Mouse (Mus musculus): ENCODE measurements at regions not wholly inside any gene's neighbourhood (a gene's known extent, or its start where the extent isn't known, plus 50 kb on each side); places are given as distances from the start of the nearest gene placed in this dataset.
A peak's percentile ranks its signal among the peaks of the same experiment; 100 is the strongest.

DNA sequence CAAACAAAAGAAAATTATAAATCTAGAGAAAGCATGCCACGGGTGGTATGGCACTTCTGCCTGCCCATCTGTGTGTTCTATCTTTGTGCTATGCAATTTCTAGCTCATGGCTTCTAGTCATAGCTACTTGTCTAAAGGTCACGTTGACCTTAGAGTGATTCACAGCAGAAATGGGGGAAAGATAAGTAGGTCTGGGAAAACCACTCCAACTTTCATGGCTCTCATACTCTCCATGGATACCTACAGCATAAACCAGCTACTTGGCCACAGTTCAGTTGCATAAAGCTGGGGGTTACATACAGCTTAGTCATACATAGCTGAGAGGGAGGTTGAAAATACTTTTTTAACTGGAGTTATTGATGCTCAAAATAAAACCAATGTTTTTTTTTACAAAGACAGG is 100.6 kb upstream of the Trpc6 start:
- no peak for DNase-seq

DNA sequence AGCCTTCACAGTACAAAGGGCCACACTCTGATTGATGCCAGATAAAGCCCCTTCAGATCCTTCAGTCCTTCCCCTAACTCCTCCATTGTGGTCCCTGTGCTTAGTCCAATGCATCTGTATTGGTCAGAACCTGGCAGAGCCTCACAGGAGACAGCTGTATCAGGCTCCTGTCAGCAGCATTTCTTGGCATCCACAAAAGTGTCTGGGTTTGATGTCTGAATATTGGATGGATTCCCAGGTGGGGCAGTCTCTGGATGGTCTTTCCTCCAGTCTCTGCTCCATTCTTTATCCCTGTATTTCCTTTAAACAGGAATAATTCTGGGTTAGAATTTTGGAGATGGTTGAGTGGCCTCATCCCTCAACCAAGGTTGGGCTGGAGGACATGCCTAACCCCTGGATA is 92.5 kb upstream of the Trpc6 start:
- DNase-seq = no peak

DNA sequence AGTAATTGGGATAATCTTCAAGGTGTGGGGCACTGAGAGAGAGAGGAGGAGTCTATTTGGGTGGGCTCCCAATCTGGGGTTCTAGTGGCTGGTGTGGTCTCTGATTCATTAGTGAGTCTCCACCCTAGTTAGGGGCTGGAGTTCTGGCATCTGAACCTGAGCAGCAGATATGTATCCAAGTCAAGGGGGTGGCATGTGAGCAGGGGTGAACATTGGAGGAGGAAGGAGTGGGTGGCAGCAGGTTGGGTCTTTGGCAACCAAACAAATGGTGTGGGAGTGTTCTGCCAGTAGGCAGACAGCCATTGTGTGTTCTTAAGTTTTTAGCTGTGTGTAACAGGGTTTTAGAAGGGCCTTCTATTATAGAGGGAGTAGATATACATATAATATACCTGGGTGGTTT is 90.4 kb upstream of the Trpc6 start:
- DNase-seq = peak; percentile 11 to 21

DNA sequence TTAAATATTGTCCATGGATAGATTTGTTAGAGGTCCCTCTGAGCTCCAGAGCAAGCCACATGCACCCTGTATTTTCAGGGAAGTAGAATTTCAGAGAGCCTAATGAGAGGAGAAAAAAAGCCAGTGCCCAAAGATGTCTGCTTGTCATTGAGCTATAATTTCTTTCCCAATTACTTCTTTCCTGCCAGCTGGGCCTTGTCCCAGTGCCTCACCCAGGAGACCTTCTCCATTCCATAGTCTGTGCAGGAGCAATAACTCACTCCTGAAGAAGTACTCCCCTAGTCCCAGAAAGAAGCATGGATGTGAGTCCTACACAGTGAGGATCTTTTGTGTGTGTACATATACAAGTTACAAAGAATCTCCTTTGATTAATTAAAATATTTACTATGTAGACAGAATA is 89.4 kb upstream of the Trpc6 start:
- no peak for DNase-seq

DNA sequence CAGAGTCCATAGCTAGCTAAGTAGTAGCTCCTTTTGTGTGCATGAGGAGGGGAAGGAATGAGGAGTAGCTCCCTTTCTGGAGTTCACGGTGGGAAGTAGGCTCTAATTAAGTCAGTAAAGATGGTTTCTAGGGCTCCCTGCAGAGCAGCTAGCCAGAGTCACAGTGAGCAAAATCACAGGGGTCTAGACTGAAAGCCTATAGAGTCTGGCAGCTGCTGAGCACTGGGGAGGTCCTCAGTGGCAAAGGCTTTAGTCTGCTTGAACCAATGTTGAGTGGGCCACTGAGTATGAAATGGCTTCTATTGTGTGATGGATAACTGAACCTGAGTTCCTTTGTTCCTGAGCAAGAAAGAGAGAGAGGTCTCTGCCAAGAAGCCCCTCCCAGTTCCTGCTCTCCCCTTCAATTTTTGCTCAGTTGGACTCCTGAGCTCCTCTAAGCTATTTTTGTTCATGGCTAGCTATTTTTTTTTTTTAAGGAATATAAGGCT is 84.8 kb upstream of the Trpc6 start:
- DNase-seq = no peak

DNA sequence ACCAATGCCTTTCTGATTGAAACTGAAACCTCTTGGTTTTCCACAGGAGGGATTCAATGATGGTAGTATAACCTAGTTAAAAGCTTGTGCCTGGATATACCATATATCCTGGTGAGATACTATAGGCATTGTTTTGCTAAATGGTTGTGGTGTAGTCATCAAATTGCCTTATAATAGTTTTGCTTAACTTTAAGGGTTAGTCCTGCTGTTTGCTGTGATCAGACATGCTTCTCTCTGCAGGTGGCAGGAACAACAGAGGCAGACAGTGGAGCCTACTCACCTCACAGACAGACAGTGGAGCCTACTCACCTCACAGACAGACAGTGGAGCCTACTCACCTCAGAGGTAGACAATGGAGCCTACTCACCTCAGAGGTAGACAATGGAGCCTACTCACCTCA is 82.2 kb upstream of the Trpc6 start:
- no peak for DNase-seq

DNA sequence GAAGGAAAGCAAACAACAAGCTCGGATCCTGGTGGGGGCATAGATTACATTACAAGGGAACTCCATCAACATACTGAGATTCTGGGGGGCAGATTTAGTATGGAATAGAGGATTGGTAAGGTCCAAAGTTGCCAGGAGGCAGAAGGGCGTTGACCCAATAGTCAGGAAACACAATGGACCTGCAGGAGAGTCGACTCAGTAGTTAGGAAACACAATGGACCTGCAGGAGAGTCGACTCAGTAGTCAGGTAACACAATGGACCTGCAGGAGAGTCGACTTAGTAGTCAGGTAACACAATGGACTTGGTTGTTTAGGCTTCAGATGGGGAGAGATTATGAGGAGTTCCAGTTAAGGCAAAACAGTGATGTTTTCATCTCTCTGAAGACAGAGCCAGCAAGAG is 81.1 kb upstream of the Trpc6 start:
- DNase-seq = no peak

DNA sequence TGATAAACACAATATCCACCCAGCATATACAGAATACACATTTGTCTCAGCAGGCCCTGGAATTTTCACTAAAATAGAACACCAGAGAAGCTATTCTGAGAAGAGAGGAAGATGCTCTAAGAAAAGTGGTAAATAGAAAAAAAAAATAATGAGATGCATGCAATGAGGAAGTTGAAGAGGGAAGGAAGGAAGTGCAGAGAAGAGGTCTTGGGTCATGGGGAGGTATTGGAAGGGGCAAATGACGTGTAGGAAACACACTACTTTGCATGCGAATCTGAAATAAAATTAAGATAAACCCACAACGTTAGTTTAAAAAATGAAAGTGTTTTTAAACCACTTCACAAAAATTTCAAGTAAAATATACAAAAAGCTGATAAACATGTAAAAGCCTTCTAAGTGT is 57.4 kb upstream of the Trpc6 start:
- no peak for DNase-seq

DNA sequence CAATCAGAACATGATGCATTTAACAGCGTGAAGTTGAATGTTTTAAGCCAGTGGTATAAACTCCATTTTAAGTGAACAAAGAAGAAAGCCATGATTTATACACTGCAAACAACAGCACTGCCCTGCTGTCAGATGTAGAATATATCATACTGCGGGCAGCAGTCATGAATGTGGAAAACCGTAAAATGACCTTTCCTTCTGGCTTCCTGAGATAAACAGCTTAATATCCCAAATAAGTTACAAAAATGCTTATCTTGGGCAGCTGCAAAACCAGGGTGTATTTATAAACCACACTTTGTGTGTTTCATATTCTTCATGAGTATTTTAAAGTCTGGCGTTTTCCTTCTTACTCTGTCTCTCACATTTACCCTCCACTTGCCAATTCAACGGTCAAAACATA is 56.1 kb upstream of the Trpc6 start:
- DNase-seq = no peak

Measured in layer of hippocampus, postnatal 36 days (tissue).